8 mouse cellular contexts compared by ENCODE assay signal in genomic region chr16:14361362-14362098, GRCm38 (mm10). TPM values are rescaled to one million over a fixed set of nuclear protein-coding genes. Genes with fewer than 3 reads are reported as not detected.
A peak's percentile ranks its signal among the peaks of the same experiment; 100 is the strongest.
DNase-seq lines count a peak whose midpoint lies in the region; ATAC-seq lines count a peak whose summit lies in the region.

TSS of gene Abcc1 (plus strand) at chr16:14361558.

- peak within 1 kb of the TSS; percentile 86 for H3K4me2 ChIP-seq in hindbrain, embryonic 12.5 days (replicated peaks)

- peak; percentile 91 for DNase-seq in Muller cell, postnatal 12 days (ENCODE audit: inconsistent ontology term)
- DNase-seq in cerebellum, postnatal 10 days, result peak; percentile 88 to 91
- peak; percentile 56 to 71 for DNase-seq in frontal cortex, postnatal 14 days (ENCODE audit: low spot score in 2 of 2)
- DNase-seq in layer of hippocampus, postnatal 36 days, result peak; percentile 79 to 80
- DNase-seq in lung, postnatal 36 days, result peak; percentile 58
- peak; percentile 89 for DNase-seq in retina, postnatal 1 day
- peak; percentile 79 for DNase-seq in thymus, postnatal 4 days

- ATAC-seq in hindbrain, embryonic 12.5 days (ENCODE audit: low FRiP score), result peak; percentile 98

- H3K27me3 ChIP-seq in hindbrain, embryonic 12.5 days, result no peaks in the 10 kb centered on the region

- under 1% methylated on average over 62 of the region's 64 CpGs for WGBS in hindbrain, embryonic 12.5 days

- H3K4me3 ChIP-seq in hindbrain, embryonic 12.5 days, result peak within 1 kb of the TSS; percentile 68

- H3K27ac ChIP-seq in hindbrain, embryonic 12.5 days, result peak within 1 kb of the TSS; percentile 52

- peak within 1 kb of the TSS; percentile 81 for H3K9ac ChIP-seq in hindbrain, embryonic 12.5 days

- H3K36me3 ChIP-seq in hindbrain, embryonic 12.5 days, result no peaks in the 10 kb centered on the region

- H3K4me1 ChIP-seq in hindbrain, embryonic 12.5 days, result peaks cover 7% of the 10 kb centered on the region

- no peaks in the 10 kb centered on the region for H3K9me3 ChIP-seq in hindbrain, embryonic 12.5 days (replicated peaks)

RNA-seq across cellular contexts. Expression of gene Abcc1, which starts in this region (rescaled TPM):
- 9.6 and 10.9 TPM in 2 replicates for polyA plus RNA-seq in hindbrain, embryonic 12.5 days (2016; fragmentation: Nextera tagmentation; extraction: Ambion mirVana)
- total RNA-seq in layer of hippocampus, postnatal 36 days (2021), result 10 to 100 TPM; 13.1 to 13.6 TPM

Comparison
In these comparisons a context has a peak if more than half of its experiments do, and no peak if none do; other contexts are left out.
1. Peak in every context shown above with its lines: DNase-seq, ATAC-seq, H3K4me3 ChIP-seq and H3K27ac ChIP-seq.